ENCODE assay signal across 8 mouse cellular contexts in the genomic region with DNA sequence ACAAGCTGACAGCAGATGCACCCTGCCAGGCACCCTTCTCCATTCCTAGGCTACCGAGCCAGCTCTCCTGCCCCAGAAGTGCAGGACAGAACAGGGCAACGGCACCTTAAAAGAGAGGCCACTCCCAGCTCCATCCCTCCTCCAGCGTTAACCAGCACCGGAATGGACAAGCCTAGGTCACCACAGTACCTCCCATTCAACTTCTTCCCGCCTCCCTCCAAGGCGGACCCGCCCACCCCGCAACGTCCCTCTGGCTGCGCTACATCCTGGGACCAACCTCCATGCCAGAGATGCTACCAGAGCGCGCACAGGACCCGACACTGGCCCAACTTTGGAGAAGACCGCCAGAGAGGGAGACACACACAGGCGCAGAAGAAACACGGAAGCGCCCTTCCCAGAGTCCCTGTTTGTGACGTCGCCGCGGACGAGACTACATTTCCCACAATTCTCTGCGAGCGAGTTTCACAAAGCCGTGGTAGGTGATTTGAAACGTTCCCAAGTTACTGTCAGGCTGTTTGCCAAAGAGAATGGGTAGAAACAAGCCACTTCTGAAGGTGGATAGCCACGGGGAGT. TPM values are rescaled to one million over a fixed set of nuclear protein-coding genes. Genes with fewer than 3 reads are reported as not detected.
DNase-seq lines count a peak whose midpoint lies in the region; ATAC-seq and TF ChIP-seq lines count a peak whose summit lies in the region.

Gene Zfp712 (minus strand): TSS at position 385 of the 573 bp plus-strand sequence.

- WGBS in bone marrow, adult 2 months: 0% methylated on average over 27 of the region's 27 CpGs
- under 1% methylated on average over 27 of the region's 27 CpGs for WGBS in embryonic facial prominence, embryonic 15.5 days
- under 1% methylated on average over 27 of the region's 27 CpGs for WGBS in kidney, embryonic 14.5 days
- WGBS in limb, embryonic 15.5 days: under 1% methylated on average over 27 of the region's 27 CpGs

- H3K4me3 ChIP-seq in bone marrow, adult 2 months (replicated peaks; ENCODE audit: control insufficient read depth, low read depth, low read length): peak within 1 kb of the TSS; percentile 95
- H3K4me3 ChIP-seq in embryonic facial prominence, embryonic 15.5 days (replicated peaks): peak within 1 kb of the TSS; percentile 75
- peak within 1 kb of the TSS; percentile 71 for H3K4me3 ChIP-seq in kidney, embryonic 14.5 days (ENCODE audit: low read length)
- peak within 1 kb of the TSS; percentile 68 for H3K4me3 ChIP-seq in limb, embryonic 15.5 days

- peak within 1 kb of the TSS; percentile 77 for H3K27ac ChIP-seq in bone marrow, adult 2 months (ENCODE audit: control insufficient read depth, insufficient read depth, low read depth, low read length, poor library complexity)
- H3K27ac ChIP-seq in embryonic facial prominence, embryonic 15.5 days (replicated peaks): peak within 1 kb of the TSS; percentile 88
- H3K27ac ChIP-seq in kidney, embryonic 14.5 days (ENCODE audit: low read depth, low read length): peak within 1 kb of the TSS; percentile 80
- H3K27ac ChIP-seq in limb, embryonic 15.5 days: peak within 1 kb of the TSS; percentile 88

- peak; percentile 93 for ATAC-seq in embryonic facial prominence, embryonic 15.5 days (ENCODE audit: insufficient number of reproducible peaks, low FRiP score, low TSS enrichment, low read depth)
- ATAC-seq in kidney, embryonic 14.5 days (ENCODE audit: low FRiP score, low TSS enrichment): peak; percentile 98
- ATAC-seq in limb, embryonic 15.5 days (ENCODE audit: insufficient number of reproducible peaks, low FRiP score, low TSS enrichment, low read depth): peak; percentile 92

- TF ChIP-seq POLR2A in bone marrow, adult 2 months (IDR thresholded peaks at IDR 0.05; ENCODE audit: borderline replicate concordance, control insufficient read depth, low read depth, low read length): peak; percentile 27; the same call in 1 of the 2 replicates

- TF ChIP-seq CTCF in bone marrow, adult 2 months (IDR thresholded peaks at IDR 0.05; ENCODE audit: control insufficient read depth, insufficient read depth, low read length): no peak

- peak within 1 kb of the TSS; percentile 70 for H3K4me2 ChIP-seq in embryonic facial prominence, embryonic 15.5 days (replicated peaks)
- peak within 1 kb of the TSS; percentile 84 for H3K4me2 ChIP-seq in kidney, embryonic 14.5 days (replicated peaks; ENCODE audit: low read depth, low read length)
- H3K4me2 ChIP-seq in limb, embryonic 15.5 days: peak within 1 kb of the TSS; percentile 72

- H3K9ac ChIP-seq in embryonic facial prominence, embryonic 15.5 days: peak within 1 kb of the TSS; percentile 75
- H3K9ac ChIP-seq in kidney, embryonic 14.5 days (ENCODE audit: low read depth, low read length): peak within 1 kb of the TSS; percentile 60
- H3K9ac ChIP-seq in limb, embryonic 15.5 days: peak within 1 kb of the TSS; percentile 57

- DNase-seq in 416B (ENCODE audit: low read depth): peak; percentile 95
- DNase-seq in heart, adult 9 months (ENCODE audit: low spot score in 2 of 2): peak; percentile 92 to 95
- DNase-seq in monocyte, adult 2 months (ENCODE audit: low read depth in 1 of 2, low spot score in 2 of 2): peak; percentile 61 to 73
- DNase-seq in spleen, postnatal 36 days (ENCODE audit: low spot score in 2 of 2): peak; percentile 85 to 89

- no peaks in the 10 kb centered on the region for H3K4me1 ChIP-seq in bone marrow, adult 2 months (ENCODE audit: control insufficient read depth, insufficient read depth, low read length)
- H3K4me1 ChIP-seq in embryonic facial prominence, embryonic 15.5 days: peaks cover 5% of the 10 kb centered on the region; the same call in 1 of the 2 replicates
- peaks cover 6% of the 10 kb centered on the region; the same call in 1 of the 2 replicates for H3K4me1 ChIP-seq in kidney, embryonic 14.5 days (ENCODE audit: control insufficient read depth, insufficient read depth, low read length)
- peaks cover 4% of the 10 kb centered on the region for H3K4me1 ChIP-seq in limb, embryonic 15.5 days

- H3K36me3 ChIP-seq in embryonic facial prominence, embryonic 15.5 days: no peaks in the 10 kb centered on the region
- no peaks in the 10 kb centered on the region for H3K36me3 ChIP-seq in kidney, embryonic 14.5 days (ENCODE audit: control insufficient read depth, insufficient read depth, low read length)
- H3K36me3 ChIP-seq in limb, embryonic 15.5 days: no peaks in the 10 kb centered on the region

- H3K9me3 ChIP-seq in embryonic facial prominence, embryonic 15.5 days (replicated peaks): no peaks in the 10 kb centered on the region; the same call in 1 of the 2 replicates
- no peaks in the 10 kb centered on the region; the same call in 1 of the 2 replicates for H3K9me3 ChIP-seq in kidney, embryonic 14.5 days (ENCODE audit: control insufficient read depth, low read length)
- no peaks in the 10 kb centered on the region for H3K9me3 ChIP-seq in limb, embryonic 15.5 days

- H3K27me3 ChIP-seq in embryonic facial prominence, embryonic 15.5 days: no peaks in the 10 kb centered on the region
- H3K27me3 ChIP-seq in kidney, embryonic 14.5 days (ENCODE audit: control insufficient read depth, insufficient read depth, low read length): no peaks in the 10 kb centered on the region
- no peaks in the 10 kb centered on the region for H3K27me3 ChIP-seq in limb, embryonic 15.5 days

RNA-seq across cellular contexts. Expression of gene Zfp712, which starts in this region (rescaled TPM):
- polyA plus RNA-seq in bone marrow, adult 2 months (2011; ENCODE audit: insufficient read depth, insufficient read length, low replicate concordance, missing spikeins): 0.42 and 0.49 TPM in 2 replicates
- polyA plus RNA-seq in embryonic facial prominence, embryonic 15.5 days (2015; fragmentation: Nextera tagmentation; extraction: Ambion mirVana): 4.1 and 4.4 TPM in 2 replicates
- 3.9 and 4.8 TPM in 2 replicates for polyA plus RNA-seq in kidney, embryonic 14.5 days (2014; fragmentation: Nextera tagmentation; extraction: Ambion mirVana)
- 4.0 and 4.5 TPM in 2 replicates for polyA plus RNA-seq in limb, embryonic 15.5 days (2015; fragmentation: Nextera tagmentation; extraction: Ambion mirVana)

Comparison
In these comparisons a context has a peak if more than half of its experiments do, and no peak if none do; other contexts are left out.
1. Peak in every context shown above with its lines: DNase-seq, ATAC-seq, H3K4me3 ChIP-seq and H3K27ac ChIP-seq.